Mouse (Mus musculus): Measurements from ENCODE around the gene Mbd3. TPM values are rescaled to one million over a fixed set of nuclear protein-coding genes. Genes with fewer than 3 reads are reported as not detected.

Gene Mbd3
- polyA plus RNA-seq, 1 experiment from 2014 or later: 351 TPM

DNA sequence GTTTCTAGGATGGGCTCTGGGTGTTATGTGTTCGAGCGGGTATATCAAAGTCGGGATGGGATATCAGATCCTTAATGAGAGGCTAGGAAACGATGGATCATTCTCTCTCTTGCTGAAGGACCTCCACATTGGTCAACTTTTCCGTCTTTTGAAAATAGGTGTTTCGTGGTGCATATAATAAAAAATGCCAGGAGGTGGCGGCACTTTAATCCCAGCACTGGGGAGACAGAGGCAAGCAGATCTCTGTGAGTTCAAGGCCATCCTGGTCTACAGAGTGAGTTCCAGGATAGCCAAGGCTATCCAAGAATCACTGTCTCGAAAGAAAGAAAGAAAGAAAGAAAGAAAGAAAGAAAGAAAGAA, 34.9 kb upstream of the Mbd3 start:
- Histone ChIP-seq H3K9me3 (replicated peaks) (no peaks in the 10 kb centered on the region), H3K36me3 (peaks cover 24% of the 10 kb centered on the region), H3K27ac (replicated peaks) (peak overlapping the region; percentile 100), H3K27me3 (ENCODE audit: low read depth, poor library complexity, severe bottlenecking) (peaks cover 18% of the 10 kb centered on the region), H3K4me1 (peaks cover 41% of the 10 kb centered on the region), H3K4me3 (peak overlapping the region; percentile 96)
- WGBS: 12% methylated on average over 8 of the region's 8 CpGs
- DNase-seq (ENCODE audit: low spot score): no peak

DNA sequence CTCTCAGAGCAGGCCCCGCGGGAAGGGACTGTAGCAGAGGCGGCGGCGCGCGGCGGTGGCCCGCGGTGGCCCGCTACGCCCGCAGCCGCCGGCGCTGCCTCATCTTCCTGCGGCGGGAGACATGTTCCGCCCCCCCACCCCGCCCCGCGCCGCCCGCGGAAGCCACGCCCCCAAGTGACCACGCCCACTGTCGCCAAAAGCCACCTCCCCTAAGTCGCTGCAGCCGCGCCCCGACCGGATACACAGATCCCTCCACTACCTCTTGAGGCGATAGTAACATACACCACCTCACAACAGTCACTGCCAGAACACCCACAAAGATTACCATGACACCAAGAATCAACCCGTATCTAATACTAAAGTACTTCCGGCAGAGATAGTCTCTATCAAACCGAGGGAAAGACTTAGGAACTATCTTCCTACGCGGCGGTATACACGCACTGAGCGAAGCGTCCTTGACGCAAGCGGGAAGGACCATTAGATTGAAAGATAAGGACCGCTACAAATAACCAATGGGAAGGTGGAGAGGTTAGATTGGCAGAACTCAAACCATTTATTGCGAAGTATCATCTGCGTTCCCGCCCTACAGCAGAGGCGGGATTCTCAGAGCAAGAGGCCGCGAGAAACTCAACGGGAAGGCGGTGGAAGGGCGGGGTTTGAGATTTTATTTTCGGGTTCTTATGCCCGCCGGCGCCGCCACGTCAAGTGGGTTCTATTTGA, 34.3 kb upstream of the Mbd3 start, which contains the start of gene Tcf3:
Tcf3 (minus strand) TSS at position 135 of the 720 bp plus-strand sequence.
- Histone ChIP-seq H3K9me3 (replicated peaks) (no peaks in the 10 kb centered on the region), H3K4me3 (peak within 1 kb of the TSS; percentile 96), H3K4me1 (peaks cover 41% of the 10 kb centered on the region), H3K27me3 (ENCODE audit: low read depth, poor library complexity, severe bottlenecking) (peaks cover 18% of the 10 kb centered on the region), H3K27ac (replicated peaks) (peak within 1 kb of the TSS; percentile 100), H3K36me3 (peaks cover 30% of the 10 kb centered on the region)
- under 1% methylated on average over 60 of the region's 61 CpGs for WGBS
- DNase-seq (ENCODE audit: low spot score): peak; percentile 95

GRCm38 (mm10) chr10:80432936-80433512, 33.7 kb upstream of the Mbd3 start:
- WGBS: under 1% methylated on average over 60 of the region's 60 CpGs
- Histone ChIP-seq H3K4me1 (peaks cover 41% of the 10 kb centered on the region), H3K27me3 (ENCODE audit: low read depth, poor library complexity, severe bottlenecking) (peaks cover 18% of the 10 kb centered on the region)

DNA sequence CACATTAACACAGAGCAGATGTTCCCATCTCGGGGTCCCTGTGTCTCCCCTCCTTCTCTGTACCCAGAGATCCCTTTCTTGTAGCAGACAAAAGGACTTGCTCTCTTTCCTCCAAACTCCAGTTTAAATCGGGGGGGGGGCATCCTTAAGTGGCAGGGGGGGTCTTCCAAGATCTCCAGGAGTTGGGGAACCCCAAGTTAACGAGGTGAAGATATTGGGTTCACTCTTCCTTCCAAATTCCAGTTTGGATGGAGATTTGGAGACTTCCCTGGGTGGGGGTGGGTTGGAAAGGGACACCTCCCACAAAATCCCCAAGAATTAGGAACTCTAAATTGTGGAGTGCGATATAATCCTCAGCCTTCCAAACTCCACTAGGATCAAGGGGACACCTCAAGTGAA, 33.0 kb upstream of the Mbd3 start:
- Histone ChIP-seq H3K27ac (replicated peaks) (peak overlapping the region; percentile 100), H3K36me3 (peaks cover 43% of the 10 kb centered on the region), H3K4me1 (peaks cover 41% of the 10 kb centered on the region), H3K27me3 (ENCODE audit: low read depth, poor library complexity, severe bottlenecking) (peaks cover 11% of the 10 kb centered on the region), H3K9me3 (replicated peaks) (no peaks in the 10 kb centered on the region), H3K4me3 (peak overlapping the region; percentile 96)
- 6% methylated on average over 4 of the region's 4 CpGs for WGBS
- no peak for DNase-seq (ENCODE audit: low spot score)

More at GRCm38 (mm10) chr10:80432936-80433512, 33.7 kb upstream of the Mbd3 start:
- no peaks in the 10 kb centered on the region for H3K9me3 ChIP-seq (replicated peaks)
- peak; percentile 68 for DNase-seq (ENCODE audit: low spot score)
- peaks cover 36% of the 10 kb centered on the region for H3K36me3 ChIP-seq
- peak overlapping the region; percentile 100 for H3K27ac ChIP-seq (replicated peaks)
- peak overlapping the region; percentile 96 for H3K4me3 ChIP-seq

GRCm38 (mm10) chr10:80431570-80432386, 32.4 kb upstream of the Mbd3 start:
- no peak for DNase-seq (ENCODE audit: low spot score)
- H3K4me1 ChIP-seq: peaks cover 41% of the 10 kb centered on the region

DNA sequence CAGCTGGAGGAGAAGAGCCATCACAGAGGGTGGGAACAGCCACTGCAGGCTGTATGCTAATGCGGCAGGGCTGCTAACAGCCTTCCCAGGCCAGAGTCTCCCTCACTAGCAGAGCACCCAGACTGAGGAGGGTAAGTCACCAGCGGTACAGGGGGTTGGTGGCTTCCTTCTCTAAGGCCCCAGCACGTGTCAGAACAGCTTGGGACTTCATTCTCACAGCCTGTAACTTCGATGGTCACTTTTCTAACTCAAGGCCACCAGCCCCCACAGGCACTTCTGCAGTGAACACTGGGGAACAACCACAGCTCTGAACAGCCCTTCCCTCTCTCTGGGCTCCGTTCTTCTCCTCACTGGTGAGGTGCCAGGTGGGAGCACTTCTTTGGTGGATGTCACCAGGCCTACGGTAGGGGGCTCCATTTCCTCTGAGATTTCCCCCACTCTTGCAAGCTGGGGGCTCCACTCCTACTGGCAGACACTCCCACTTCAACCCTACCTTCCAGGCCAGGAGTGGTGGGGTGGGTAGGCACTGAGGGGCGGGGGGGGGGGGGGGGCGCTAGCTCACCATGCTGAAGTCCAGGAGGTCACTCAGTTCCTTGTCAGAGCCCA, 31.1 kb upstream of the Mbd3 start:
- Histone ChIP-seq H3K36me3 (peaks cover 62% of the 10 kb centered on the region), H3K27ac (replicated peaks) (peak overlapping the region; percentile 59; the same call in 1 of the 2 replicates), H3K4me1 (peaks cover 33% of the 10 kb centered on the region), H3K4me3 (peak overlapping the region; percentile 96), H3K9me3 (replicated peaks) (peaks cover 7% of the 10 kb centered on the region; the same call in 1 of the 2 replicates), H3K27me3 (ENCODE audit: low read depth, poor library complexity, severe bottlenecking) (no peaks in the 10 kb centered on the region)
- 77% methylated on average over 7 of the region's 8 CpGs for WGBS
- DNase-seq (ENCODE audit: low spot score): no peak

More at GRCm38 (mm10) chr10:80431570-80432386, 32.4 kb upstream of the Mbd3 start:
- Histone ChIP-seq H3K4me3 (peak overlapping the region; percentile 96), H3K27me3 (ENCODE audit: low read depth, poor library complexity, severe bottlenecking) (peaks cover 10% of the 10 kb centered on the region; the same call in 1 of the 2 replicates), H3K36me3 (peaks cover 49% of the 10 kb centered on the region), H3K9me3 (replicated peaks) (no peaks in the 10 kb centered on the region), H3K27ac (replicated peaks) (peak overlapping the region; percentile 100)
- WGBS: 27% methylated on average over 16 of the region's 16 CpGs

GRCm38 (mm10) chr10:80429800-80430199, 30.4 kb upstream of the Mbd3 start:
- WGBS: 87% methylated on average over 8 of the region's 8 CpGs
- DNase-seq (ENCODE audit: low spot score): no peak
- H3K36me3 ChIP-seq: peaks cover 68% of the 10 kb centered on the region

DNA sequence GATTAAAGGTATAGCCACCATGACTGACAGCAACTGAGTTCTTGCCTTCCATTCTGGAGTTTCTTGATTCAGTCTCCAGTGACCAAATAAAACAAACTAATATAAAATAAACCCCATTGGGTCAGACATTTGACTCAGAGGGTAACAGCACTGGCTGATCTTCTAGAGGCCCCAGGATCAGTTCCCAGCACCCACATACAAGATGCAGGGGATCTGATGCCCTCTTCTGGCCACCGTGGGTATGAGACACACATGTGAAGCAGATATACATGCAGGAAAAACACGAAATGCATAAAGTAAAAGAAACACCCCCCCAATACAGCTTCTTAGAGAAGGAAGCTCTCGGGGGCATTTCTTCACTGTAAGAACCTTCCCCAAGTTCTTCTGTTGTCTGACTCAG, 25.7 kb upstream of the Mbd3 start:
- DNase-seq (ENCODE audit: low spot score): no peak
- H3K36me3 ChIP-seq: peaks cover 100% of the 10 kb centered on the region
- 95% methylated on average over 3 of the region's 3 CpGs for WGBS
- H3K4me3 ChIP-seq: no peak overlapping the region
- no peaks in the 10 kb centered on the region for H3K27me3 ChIP-seq (ENCODE audit: low read depth, poor library complexity, severe bottlenecking)
- no peak overlapping the region for H3K27ac ChIP-seq (replicated peaks)
- H3K9me3 ChIP-seq (replicated peaks): peaks cover 7% of the 10 kb centered on the region; the same call in 1 of the 2 replicates
- peaks cover 16% of the 10 kb centered on the region for H3K4me1 ChIP-seq

More at GRCm38 (mm10) chr10:80429800-80430199, 30.4 kb upstream of the Mbd3 start:
- Histone ChIP-seq H3K27ac (replicated peaks) (no peak overlapping the region), H3K4me3 (peak overlapping the region; percentile 96; the same call in 1 of the 2 replicates), H3K9me3 (replicated peaks) (peaks cover 7% of the 10 kb centered on the region; the same call in 1 of the 2 replicates), H3K27me3 (ENCODE audit: low read depth, poor library complexity, severe bottlenecking) (no peaks in the 10 kb centered on the region), H3K4me1 (peaks cover 31% of the 10 kb centered on the region)

- peaks cover 7% of the 10 kb centered on the region; the same call in 1 of the 2 replicates for H3K9me3 ChIP-seq (replicated peaks)
- no peak for DNase-seq (ENCODE audit: low spot score)
- no peak overlapping the region for H3K4me3 ChIP-seq
- peaks cover 18% of the 10 kb centered on the region for H3K4me1 ChIP-seq
- H3K36me3 ChIP-seq: peaks cover 100% of the 10 kb centered on the region
- H3K27me3 ChIP-seq (ENCODE audit: low read depth, poor library complexity, severe bottlenecking): no peaks in the 10 kb centered on the region
- H3K27ac ChIP-seq (replicated peaks): 0 out of 2 replicates have a peak overlapping the region, but pooled peaks have one; percentile 30
- 54% methylated on average over 4 of the region's 4 CpGs for WGBS
Observed at GRCm38 (mm10) chr10:80423562-80423961, 24.2 kb upstream of the Mbd3 start.

DNA sequence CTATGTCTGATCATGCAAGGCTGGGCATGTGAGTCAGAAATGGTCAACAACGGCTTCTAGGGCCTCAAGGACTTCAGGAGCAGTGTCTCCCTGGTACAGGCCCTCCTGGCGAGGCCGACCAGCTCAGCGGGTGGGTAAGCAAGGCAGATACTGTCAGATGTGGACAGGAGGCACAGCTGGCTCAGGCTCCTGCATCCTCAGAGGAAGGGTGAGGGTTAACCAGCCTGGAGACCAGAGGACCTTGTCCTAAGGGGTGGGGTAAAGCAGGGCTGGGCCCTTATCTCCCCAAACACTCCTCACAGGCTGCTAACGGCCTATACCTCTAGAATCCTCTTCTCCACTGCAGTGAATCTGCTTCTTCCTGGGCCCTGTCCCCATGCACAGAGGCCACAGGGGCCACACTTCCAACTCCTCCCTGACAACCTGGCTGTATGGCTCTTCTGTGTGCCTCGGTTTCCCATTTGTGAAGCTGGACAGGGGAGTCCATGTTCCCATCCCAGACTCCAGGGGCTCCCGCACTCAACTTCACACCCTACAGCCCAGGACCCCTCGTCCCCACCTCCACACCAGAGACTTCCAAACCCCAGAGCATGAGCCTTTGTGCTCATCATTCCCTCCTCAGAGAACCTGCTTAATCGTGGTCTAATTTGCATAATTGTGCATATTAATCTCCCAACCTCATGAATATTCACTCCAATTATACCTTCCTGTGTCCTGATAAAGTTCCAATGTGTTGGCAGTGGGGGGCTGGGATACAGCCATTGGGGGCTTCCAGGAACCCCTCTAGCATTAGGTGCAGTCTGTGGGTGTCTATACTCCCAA, 22.5 kb upstream of the Mbd3 start:
- 90% methylated on average over 9 of the region's 9 CpGs for WGBS
- no peaks in the 10 kb centered on the region for H3K27me3 ChIP-seq (ENCODE audit: low read depth, poor library complexity, severe bottlenecking)
- H3K27ac ChIP-seq (replicated peaks): no peak overlapping the region
- no peak for DNase-seq (ENCODE audit: low spot score)
- H3K36me3 ChIP-seq: peaks cover 100% of the 10 kb centered on the region
- H3K9me3 ChIP-seq (replicated peaks): peaks cover 7% of the 10 kb centered on the region; the same call in 1 of the 2 replicates
- no peak overlapping the region for H3K4me3 ChIP-seq
- peaks cover 18% of the 10 kb centered on the region for H3K4me1 ChIP-seq

DNA sequence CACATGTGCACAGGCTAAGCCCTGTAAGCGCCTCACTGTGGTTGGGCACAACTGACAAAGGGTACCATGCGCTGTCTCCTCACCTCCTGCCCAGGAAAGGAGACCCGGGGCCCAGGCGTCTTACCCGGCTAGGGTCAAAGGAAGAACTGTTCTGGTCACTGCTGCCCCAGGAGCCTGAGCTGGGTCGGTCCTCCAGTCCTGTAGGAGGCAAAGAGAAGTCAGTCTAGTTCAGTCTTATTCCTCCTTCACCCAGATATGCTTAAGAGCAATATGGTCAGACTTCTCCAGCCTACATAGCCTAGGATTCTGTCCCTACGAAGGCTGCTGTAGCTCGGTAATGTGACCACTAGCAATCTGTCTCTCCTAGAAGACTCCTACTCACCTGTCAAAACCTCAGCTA, 21.9 kb upstream of the Mbd3 start:
- 0 out of 2 replicates have a peak overlapping the region, but pooled peaks have one; percentile 2 for H3K4me3 ChIP-seq
- peaks cover 100% of the 10 kb centered on the region for H3K36me3 ChIP-seq
- H3K4me1 ChIP-seq: peaks cover 18% of the 10 kb centered on the region
- H3K27ac ChIP-seq (replicated peaks): no peak overlapping the region
- peaks cover 4% of the 10 kb centered on the region; the same call in 1 of the 2 replicates for H3K9me3 ChIP-seq (replicated peaks)
- DNase-seq (ENCODE audit: low spot score): no peak
- 95% methylated on average over 8 of the region's 8 CpGs for WGBS
- no peaks in the 10 kb centered on the region for H3K27me3 ChIP-seq (ENCODE audit: low read depth, poor library complexity, severe bottlenecking)

Measured in midbrain, embryonic 10.5 days (tissue).